Mouse (Mus musculus) G1E-ER4 (cell line): Measurements from ENCODE around the gene Slc39a13. TPM values are rescaled to one million over a fixed set of nuclear protein-coding genes. Genes with fewer than 3 reads are reported as not detected.

ENCODE experiments used
- GATA1 ChIP-seq: IDR thresholded peaks from one replicate; pipeline ENCODE4 v1.8.0; 2012; ENCODE audit warnings: low read length, inconsistent platforms
- polyA plus RNA-seq: library from polyadenylated mRNA; stranded (reverse); fragments of >175 nt; gene quantifications from 2 replicates; pipeline ENCODE4 v1.2.3, GENCODE M21; 2012

Slc39a13 gene
- polyA plus RNA-seq, 1 experiment = 11.5 TPM

GRCm38 (mm10) chr2:91026491-91026890 lies 43.7 kb downstream of the Slc39a13 start:
- TF ChIP-seq GATA1 = no peak

- no peak for TF ChIP-seq GATA1
Observed at GRCm38 (mm10) chr2:91025081-91025516, 45.1 kb downstream of the Slc39a13 start.

- no peak for TF ChIP-seq GATA1
Observed at GRCm38 (mm10) chr2:91023956-91024355, 46.3 kb downstream of the Slc39a13 start.

GRCm38 (mm10) chr2:91023131-91023530 lies 47.1 kb downstream of the Slc39a13 start:
- TF ChIP-seq GATA1 = no peak

GRCm38 (mm10) chr2:91019911-91020310 lies 50.3 kb downstream of the Slc39a13 start:
- TF ChIP-seq GATA1 = no peak

GRCm38 (mm10) chr2:91018061-91018788 lies 52.0 kb downstream of the Slc39a13 start:
- no peak for TF ChIP-seq GATA1

- TF ChIP-seq GATA1 = no peak
Observed at GRCm38 (mm10) chr2:91015386-91015785, 54.8 kb downstream of the Slc39a13 start.

GRCm38 (mm10) chr2:91013881-91014280 lies 56.3 kb downstream of the Slc39a13 start:
- no peak for TF ChIP-seq GATA1

Other genes starting within 250 kb of the Slc39a13 start
- 13.0 and 13.3 TPM in 2 replicates for gene Mtch2, start 223.3 kb downstream of the Slc39a13 start, polyA plus RNA-seq
- gene C1qtnf4, start 184.6 kb downstream of the Slc39a13 start, polyA plus RNA-seq = not detected in 2 replicates
- gene Kbtbd4, start 165.7 kb downstream of the Slc39a13 start, polyA plus RNA-seq = 1.7 and 6.2 TPM in 2 replicates
- 95.4 and 142 TPM in 2 replicates for gene Ndufs3, start 165.6 kb downstream of the Slc39a13 start, polyA plus RNA-seq
- gene Celf1, start 130.0 kb downstream of the Slc39a13 start, polyA plus RNA-seq = 93.9 and 99.3 TPM in 2 replicates
- 0.37 and 0.69 TPM in 2 replicates for gene Rapsn, start 34.8 kb downstream of the Slc39a13 start, polyA plus RNA-seq
- gene Psmc3, start 16.4 kb downstream of the Slc39a13 start, polyA plus RNA-seq = 148 and 174 TPM in 2 replicates
- gene Spi1, start 12.0 kb upstream of the Slc39a13 start, polyA plus RNA-seq = 33.1 and 50.9 TPM in 2 replicates
- not detected in 2 replicates for gene Mybpc3, start 47.7 kb upstream of the Slc39a13 start, polyA plus RNA-seq
- 11.5 and 12.1 TPM in 2 replicates for gene Madd, start 113.4 kb upstream of the Slc39a13 start, polyA plus RNA-seq
- 0.27 and 0.56 TPM in 2 replicates for gene Nr1h3, start 132.4 kb upstream of the Slc39a13 start, polyA plus RNA-seq
- 2.7 and 6.7 TPM in 2 replicates for gene Acp2, start 132.5 kb upstream of the Slc39a13 start, polyA plus RNA-seq
- 0.79 and 1.1 TPM in 2 replicates for gene Ddb2, start 166.6 kb upstream of the Slc39a13 start, polyA plus RNA-seq
- 0.45 and 0.52 TPM in 2 replicates for gene Pacsin3, start 185.5 kb upstream of the Slc39a13 start, polyA plus RNA-seq
- gene Arfgap2, start 194.6 kb upstream of the Slc39a13 start, polyA plus RNA-seq = 54.8 and 58.0 TPM in 2 replicates